Mouse (Mus musculus): ENCODE measurements around the gene Cbln3. TPM values are rescaled to one million over a fixed set of nuclear protein-coding genes. Genes with fewer than 3 reads are reported as not detected.

The Cbln3 gene
- polyA plus RNA-seq, 1 experiment from 2014 or later = 0.45 TPM

DNA sequence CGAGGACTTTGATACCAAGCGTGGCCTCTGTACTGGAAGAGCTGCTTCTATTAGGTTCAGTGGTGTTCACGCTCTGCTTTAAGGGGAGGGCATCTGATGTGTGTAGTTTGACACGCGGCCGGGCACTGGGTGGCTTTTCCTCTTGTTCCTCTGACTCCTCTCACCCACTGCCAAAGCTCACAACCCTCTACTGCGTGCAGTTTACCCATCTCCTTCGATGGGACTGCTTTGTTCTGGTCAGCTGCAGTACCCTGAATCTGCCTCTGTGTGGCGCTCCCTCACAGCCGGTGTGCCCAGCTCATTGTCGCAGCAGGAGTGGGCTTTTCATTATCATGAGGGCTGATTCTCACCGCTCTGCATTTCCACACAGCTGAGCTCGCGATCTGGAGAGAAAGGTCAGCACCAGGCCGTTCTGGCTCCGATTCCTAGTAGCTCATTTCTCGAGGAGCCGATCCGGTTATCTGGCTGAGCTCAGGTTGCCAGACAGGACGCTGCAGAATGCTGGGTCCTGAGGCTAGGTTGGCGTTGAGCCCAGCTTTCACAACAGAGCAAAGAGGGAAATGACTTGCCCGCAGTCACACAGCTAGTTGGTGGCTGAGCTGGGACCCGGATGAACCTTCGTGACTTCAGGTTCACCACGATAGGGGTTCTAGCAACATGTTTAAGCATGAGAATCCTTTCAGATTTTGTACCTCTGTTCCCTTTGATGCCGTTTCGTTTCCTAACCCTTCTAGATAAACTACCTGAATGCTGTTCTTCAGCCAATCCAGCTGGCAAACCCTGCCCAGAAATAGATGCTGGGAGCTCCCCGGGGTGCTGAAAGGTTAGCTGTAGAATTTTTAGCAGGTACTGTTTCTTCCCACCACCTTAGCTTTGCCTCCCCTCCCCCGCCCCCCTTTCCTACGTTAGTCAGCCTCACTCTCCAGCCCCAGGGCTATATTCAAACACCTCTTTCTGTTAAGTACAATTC lies 10.2 kb downstream of the Cbln3 start:
- peak; percentile 61; the same call in 1 of the 2 replicates for ATAC-seq (ENCODE audit: insufficient number of reproducible peaks, insufficient read depth, low FRiP score, low read depth)
- H3K9me3 ChIP-seq (ENCODE audit: control insufficient read depth, low read depth, low read length) = no peaks in the 10 kb centered on the region
- H3K36me3 ChIP-seq (ENCODE audit: control insufficient read depth, insufficient read depth, low read length) = peaks cover 25% of the 10 kb centered on the region
- H3K9ac ChIP-seq (replicated peaks; ENCODE audit: low read depth, low read length) = no peak overlapping the region
- no peak overlapping the region for H3K27ac ChIP-seq (ENCODE audit: low read length)
- WGBS = 12% methylated on average over 30 of the region's 30 CpGs
- peak overlapping the region; percentile 25 for H3K4me2 ChIP-seq (replicated peaks; ENCODE audit: low read depth, low read length)
- H3K27me3 ChIP-seq (ENCODE audit: control insufficient read depth, insufficient read depth, low read length) = no peaks in the 10 kb centered on the region
- H3K4me1 ChIP-seq (ENCODE audit: control insufficient read depth, insufficient read depth, low read length) = peaks cover 12% of the 10 kb centered on the region; the same call in 1 of the 2 replicates
- no peak overlapping the region for H3K4me3 ChIP-seq (ENCODE audit: low read depth, low read length)

DNA sequence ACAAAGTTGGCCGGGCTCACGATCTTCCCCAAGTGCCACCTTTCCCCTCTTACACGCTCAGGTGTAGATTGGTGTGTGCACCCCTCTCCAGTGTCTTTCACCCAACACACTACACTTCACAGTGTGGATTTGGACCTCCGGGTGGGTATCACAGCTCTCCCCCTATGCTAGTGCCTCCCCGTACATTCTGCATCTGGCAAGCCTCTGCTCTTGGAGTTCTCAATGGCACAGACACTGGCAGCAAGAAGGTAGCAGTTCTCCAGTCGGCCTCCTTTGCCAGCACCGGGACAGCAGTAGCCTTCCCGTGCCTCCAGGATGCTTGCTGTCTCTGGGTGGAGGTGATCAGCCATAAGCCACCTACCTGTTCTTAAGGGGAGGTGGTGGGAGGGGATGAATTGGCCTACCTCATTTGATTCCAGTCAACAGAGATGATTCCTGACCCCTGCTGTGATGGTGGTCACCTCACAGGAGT lies 10.9 kb downstream of the Cbln3 start:
- 81% methylated on average over 8 of the region's 8 CpGs for WGBS
- peaks cover 33% of the 10 kb centered on the region for H3K36me3 ChIP-seq (ENCODE audit: control insufficient read depth, insufficient read depth, low read length)
- 0 out of 2 replicates have a peak overlapping the region, but pooled peaks have one; percentile 25 for H3K4me2 ChIP-seq (replicated peaks; ENCODE audit: low read depth, low read length)
- H3K4me3 ChIP-seq (ENCODE audit: low read depth, low read length) = no peak overlapping the region
- H3K9ac ChIP-seq (replicated peaks; ENCODE audit: low read depth, low read length) = no peak overlapping the region
- peaks cover 12% of the 10 kb centered on the region; the same call in 1 of the 2 replicates for H3K4me1 ChIP-seq (ENCODE audit: control insufficient read depth, insufficient read depth, low read length)
- H3K27me3 ChIP-seq (ENCODE audit: control insufficient read depth, insufficient read depth, low read length) = no peaks in the 10 kb centered on the region
- no peak overlapping the region for H3K27ac ChIP-seq (ENCODE audit: low read length)
- no peaks in the 10 kb centered on the region for H3K9me3 ChIP-seq (ENCODE audit: control insufficient read depth, low read depth, low read length)
- no peak for ATAC-seq (ENCODE audit: insufficient number of reproducible peaks, insufficient read depth, low FRiP score, low read depth)

DNA sequence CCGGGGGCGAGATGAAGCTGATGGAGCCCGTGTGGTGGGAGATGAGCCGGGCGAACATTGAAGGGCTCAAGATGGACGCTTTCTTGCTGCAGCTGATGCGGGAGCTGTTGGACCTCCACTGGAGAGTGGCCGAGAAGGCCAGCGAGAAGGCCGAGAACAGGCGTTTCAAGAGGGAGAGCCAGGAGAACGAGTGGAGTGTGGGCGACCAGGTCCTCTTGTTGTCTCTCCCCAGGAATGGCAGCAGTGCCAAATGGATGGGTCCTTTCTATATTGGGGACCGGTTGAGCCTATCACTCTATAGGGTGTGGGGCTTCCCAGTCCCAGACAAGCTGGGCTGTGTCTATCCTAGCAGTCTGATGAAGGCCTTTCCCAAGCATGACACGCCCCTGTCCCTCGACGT lies 11.6 kb downstream of the Cbln3 start:
- H3K27ac ChIP-seq (ENCODE audit: low read length) = no peak overlapping the region
- H3K4me1 ChIP-seq (ENCODE audit: control insufficient read depth, insufficient read depth, low read length) = peaks cover 7% of the 10 kb centered on the region; the same call in 1 of the 2 replicates
- ATAC-seq (ENCODE audit: insufficient number of reproducible peaks, insufficient read depth, low FRiP score, low read depth) = no peak
- peaks cover 40% of the 10 kb centered on the region for H3K36me3 ChIP-seq (ENCODE audit: control insufficient read depth, insufficient read depth, low read length)
- no peaks in the 10 kb centered on the region for H3K9me3 ChIP-seq (ENCODE audit: control insufficient read depth, low read depth, low read length)
- no peak overlapping the region for H3K4me2 ChIP-seq (replicated peaks; ENCODE audit: low read depth, low read length)
- no peaks in the 10 kb centered on the region for H3K27me3 ChIP-seq (ENCODE audit: control insufficient read depth, insufficient read depth, low read length)
- H3K4me3 ChIP-seq (ENCODE audit: low read depth, low read length) = no peak overlapping the region
- WGBS = 85% methylated on average over 17 of the region's 17 CpGs
- H3K9ac ChIP-seq (replicated peaks; ENCODE audit: low read depth, low read length) = no peak overlapping the region

- Histone ChIP-seq H3K9ac (replicated peaks; ENCODE audit: low read depth, low read length) (no peak overlapping the region), H3K27ac (ENCODE audit: low read length) (no peak overlapping the region), H3K9me3 (ENCODE audit: control insufficient read depth, low read depth, low read length) (no peaks in the 10 kb centered on the region), H3K4me1 (ENCODE audit: control insufficient read depth, insufficient read depth, low read length) (peaks cover 5% of the 10 kb centered on the region; the same call in 1 of the 2 replicates), H3K36me3 (ENCODE audit: control insufficient read depth, insufficient read depth, low read length) (peaks cover 40% of the 10 kb centered on the region), H3K4me2 (replicated peaks; ENCODE audit: low read depth, low read length) (no peak overlapping the region), H3K4me3 (ENCODE audit: low read depth, low read length) (no peak overlapping the region), H3K27me3 (ENCODE audit: control insufficient read depth, insufficient read depth, low read length) (no peaks in the 10 kb centered on the region)
- 88% methylated on average over 12 of the region's 12 CpGs for WGBS
- ATAC-seq (ENCODE audit: insufficient number of reproducible peaks, insufficient read depth, low FRiP score, low read depth) = no peak
These were observed 12.2 kb downstream of the Cbln3 start for GRCm38 (mm10) chr14:55872039-55872438.

DNA sequence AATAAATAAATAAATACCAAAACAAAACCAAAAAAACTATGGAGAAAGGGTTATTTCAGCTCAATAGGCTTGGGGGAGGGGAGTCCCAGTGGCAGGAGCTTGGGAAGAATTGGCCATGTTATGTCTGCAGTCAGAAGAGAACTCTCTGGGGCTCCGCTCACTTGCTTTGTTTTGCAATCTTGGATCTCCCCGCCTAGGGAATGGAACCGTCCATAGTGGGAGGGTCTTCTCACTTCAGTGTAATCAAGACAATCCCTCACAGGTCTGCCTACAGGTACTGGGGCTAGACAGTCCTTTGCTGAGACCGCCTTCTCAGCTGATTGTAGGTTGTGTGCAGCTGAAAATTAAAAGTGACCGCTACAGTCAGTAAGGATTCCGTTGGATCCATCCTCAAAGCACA lies 14.7 kb downstream of the Cbln3 start:
- WGBS = 93% methylated on average over 6 of the region's 6 CpGs
- Histone ChIP-seq H3K27me3 (ENCODE audit: control insufficient read depth, insufficient read depth, low read length) (no peaks in the 10 kb centered on the region), H3K9ac (replicated peaks; ENCODE audit: low read depth, low read length) (no peak overlapping the region), H3K36me3 (ENCODE audit: control insufficient read depth, insufficient read depth, low read length) (peaks cover 65% of the 10 kb centered on the region), H3K4me3 (ENCODE audit: low read depth, low read length) (no peak overlapping the region), H3K4me2 (replicated peaks; ENCODE audit: low read depth, low read length) (no peak overlapping the region), H3K9me3 (ENCODE audit: control insufficient read depth, low read depth, low read length) (no peaks in the 10 kb centered on the region), H3K4me1 (ENCODE audit: control insufficient read depth, insufficient read depth, low read length) (peaks cover 5% of the 10 kb centered on the region; the same call in 1 of the 2 replicates), H3K27ac (ENCODE audit: low read length) (no peak overlapping the region)
- ATAC-seq (ENCODE audit: insufficient number of reproducible peaks, insufficient read depth, low FRiP score, low read depth) = no peak

GRCm38 (mm10) chr14:55868230-55869026 lies 15.8 kb downstream of the Cbln3 start:
- Histone ChIP-seq H3K9me3 (ENCODE audit: control insufficient read depth, low read depth, low read length) (no peaks in the 10 kb centered on the region), H3K4me3 (ENCODE audit: low read depth, low read length) (no peak overlapping the region), H3K27ac (ENCODE audit: low read length) (no peak overlapping the region), H3K4me1 (ENCODE audit: control insufficient read depth, insufficient read depth, low read length) (peaks cover 4% of the 10 kb centered on the region; the same call in 1 of the 2 replicates), H3K27me3 (ENCODE audit: control insufficient read depth, insufficient read depth, low read length) (no peaks in the 10 kb centered on the region), H3K9ac (replicated peaks; ENCODE audit: low read depth, low read length) (no peak overlapping the region), H3K36me3 (ENCODE audit: control insufficient read depth, insufficient read depth, low read length) (peaks cover 71% of the 10 kb centered on the region), H3K4me2 (replicated peaks; ENCODE audit: low read depth, low read length) (no peak overlapping the region)
- 89% methylated on average over 14 of the region's 14 CpGs for WGBS
- no peak for ATAC-seq (ENCODE audit: insufficient number of reproducible peaks, insufficient read depth, low FRiP score, low read depth)

- no peaks in the 10 kb centered on the region for H3K9me3 ChIP-seq (ENCODE audit: control insufficient read depth, low read depth, low read length)
- no peak overlapping the region for H3K9ac ChIP-seq (replicated peaks; ENCODE audit: low read depth, low read length)
- H3K36me3 ChIP-seq (ENCODE audit: control insufficient read depth, insufficient read depth, low read length) = peaks cover 74% of the 10 kb centered on the region
- 34% methylated on average over 4 of the region's 4 CpGs for WGBS
- no peak overlapping the region for H3K4me3 ChIP-seq (ENCODE audit: low read depth, low read length)
- H3K27me3 ChIP-seq (ENCODE audit: control insufficient read depth, insufficient read depth, low read length) = no peaks in the 10 kb centered on the region
- no peak overlapping the region for H3K4me2 ChIP-seq (replicated peaks; ENCODE audit: low read depth, low read length)
- no peak for ATAC-seq (ENCODE audit: insufficient number of reproducible peaks, insufficient read depth, low FRiP score, low read depth)
- H3K4me1 ChIP-seq (ENCODE audit: control insufficient read depth, insufficient read depth, low read length) = peaks cover 9% of the 10 kb centered on the region; the same call in 1 of the 2 replicates
- H3K27ac ChIP-seq (ENCODE audit: low read length) = no peak overlapping the region
These were observed 17.2 kb downstream of the Cbln3 start for GRCm38 (mm10) chr14:55866962-55867361.

DNA sequence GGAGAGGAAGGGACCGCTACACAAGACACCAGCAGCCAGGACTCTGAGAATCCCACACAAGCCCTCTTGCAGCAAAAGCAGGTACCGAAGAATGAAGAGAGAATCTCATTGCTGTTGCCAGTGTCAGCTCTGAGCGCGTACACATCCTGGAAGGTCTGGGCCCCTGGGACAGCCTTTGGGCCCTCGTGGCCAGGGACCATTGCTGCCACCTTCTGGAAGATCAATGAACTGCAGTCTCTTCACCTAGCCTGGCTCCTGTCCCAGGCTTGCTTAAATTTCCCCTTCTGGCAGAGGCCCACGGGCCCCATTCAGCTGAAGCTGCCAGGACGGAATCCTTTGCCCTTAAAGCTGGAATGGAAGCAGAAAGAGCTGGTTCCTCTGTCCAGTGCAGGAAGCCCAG lies 20.4 kb downstream of the Cbln3 start:
- peaks cover 25% of the 10 kb centered on the region; the same call in 1 of the 2 replicates for H3K4me1 ChIP-seq (ENCODE audit: control insufficient read depth, insufficient read depth, low read length)
- H3K4me2 ChIP-seq (replicated peaks; ENCODE audit: low read depth, low read length) = no peak overlapping the region
- H3K36me3 ChIP-seq (ENCODE audit: control insufficient read depth, insufficient read depth, low read length) = peaks cover 46% of the 10 kb centered on the region
- no peaks in the 10 kb centered on the region for H3K9me3 ChIP-seq (ENCODE audit: control insufficient read depth, low read depth, low read length)
- peak; percentile 54; the same call in 1 of the 2 replicates for ATAC-seq (ENCODE audit: insufficient number of reproducible peaks, insufficient read depth, low FRiP score, low read depth)
- no peaks in the 10 kb centered on the region for H3K27me3 ChIP-seq (ENCODE audit: control insufficient read depth, insufficient read depth, low read length)
- no peak overlapping the region for H3K4me3 ChIP-seq (ENCODE audit: low read depth, low read length)
- H3K9ac ChIP-seq (replicated peaks; ENCODE audit: low read depth, low read length) = no peak overlapping the region
- WGBS = 26% methylated on average over 7 of the region's 7 CpGs
- H3K27ac ChIP-seq (ENCODE audit: low read length) = no peak overlapping the region

Measured in stomach, embryonic 14.5 days (tissue).